Mouse (Mus musculus) ovary, postnatal 36 days (tissue): ENCODE data around the gene Cks2.

ENCODE experiments used
- DNase-seq: peaks from one replicate; pipeline ENCODE4 v3.0.0; 2022; ENCODE audit warnings: low spot score, mixed read lengths

Gene Cks2

GRCm38 (mm10) chr13:51681076-51681475 lies 36.0 kb downstream of the Cks2 start:
- no peak for DNase-seq

- no peak for DNase-seq
These were observed 36.6 kb downstream of the Cks2 start for GRCm38 (mm10) chr13:51681634-51682033.

- DNase-seq: no peak
These were observed 40.4 kb downstream of the Cks2 start for GRCm38 (mm10) chr13:51685290-51685966.

- DNase-seq: no peak
These were observed 41.9 kb downstream of the Cks2 start for GRCm38 (mm10) chr13:51686966-51687365.

GRCm38 (mm10) chr13:51688688-51689087 lies 43.7 kb downstream of the Cks2 start:
- no peak for DNase-seq

- DNase-seq: no peak
These were observed 51.4 kb downstream of the Cks2 start for GRCm38 (mm10) chr13:51696481-51696880.

GRCm38 (mm10) chr13:51697455-51697854 lies 52.4 kb downstream of the Cks2 start:
- no peak for DNase-seq

- DNase-seq: no peak
These were observed 52.9 kb downstream of the Cks2 start for GRCm38 (mm10) chr13:51697897-51698296.

GRCm38 (mm10) chr13:51698318-51698717 lies 53.3 kb downstream of the Cks2 start:
- no peak for DNase-seq
